Comparison of ENCODE assay signal across 32 mouse cellular contexts in genomic region chr11:45787408-45787807, GRCm38 (mm10).
"Had no signal": no experiment of that assay in that cellular context is flagged by ENCODE, and none has a peak within 500 bp of the region (broad histone marks: within the 10 kb centered on the region; RNA-seq: fewer than 3 reads in every experiment).

No protein-coding gene starts in this region.

- H3K4me3 ChIP-seq: limb, embryonic 10.5 days; limb, embryonic 12.5 days; limb, embryonic 13.5 days; limb, embryonic 15.5 days; liver, embryonic 12.5 days; liver, embryonic 13.5 days; liver, embryonic 15.5 days; lung, embryonic 15.5 days; megakaryocyte, embryonic 14.5 days; midbrain, embryonic 10.5 days; midbrain, embryonic 12.5 days; midbrain, embryonic 13.5 days; midbrain, embryonic 15.5 days; myocyte; neural tube, embryonic 12.5 days had no signal

- H3K27ac ChIP-seq: limb, embryonic 10.5 days; limb, embryonic 12.5 days; limb, embryonic 13.5 days; limb, embryonic 15.5 days; liver, embryonic 12.5 days; liver, embryonic 13.5 days; liver, embryonic 14.5 days; liver, embryonic 15.5 days; lung, embryonic 15.5 days; macrophage; midbrain, embryonic 10.5 days; midbrain, embryonic 12.5 days; midbrain, embryonic 13.5 days; midbrain, embryonic 15.5 days; neural tube, embryonic 12.5 days had no signal

- H3K36me3 ChIP-seq: limb, embryonic 10.5 days; limb, embryonic 12.5 days; limb, embryonic 13.5 days; limb, embryonic 15.5 days; liver, embryonic 12.5 days; liver, embryonic 13.5 days; liver, embryonic 15.5 days; lung, embryonic 15.5 days; midbrain, embryonic 10.5 days; midbrain, embryonic 12.5 days; midbrain, embryonic 13.5 days; midbrain, embryonic 15.5 days; neural tube, embryonic 12.5 days had no signal

- ATAC-seq: liver, embryonic 12.5 days; liver, postnatal 0 days; lung, postnatal 0 days; midbrain, embryonic 13.5 days; midbrain, embryonic 15.5 days; midbrain, embryonic 16.5 days had no signal

- H3K4me2 ChIP-seq: limb, embryonic 12.5 days; limb, embryonic 13.5 days; limb, embryonic 15.5 days; liver, embryonic 11.5 days; liver, embryonic 12.5 days; liver, embryonic 13.5 days; liver, embryonic 15.5 days; lung, embryonic 14.5 days; lung, embryonic 15.5 days; midbrain, embryonic 11.5 days; midbrain, embryonic 12.5 days; midbrain, embryonic 13.5 days; midbrain, embryonic 15.5 days; neural tube, embryonic 12.5 days had no signal

- H3K9me3 ChIP-seq: limb, embryonic 10.5 days; limb, embryonic 15.5 days; liver, embryonic 12.5 days; liver, embryonic 13.5 days; liver, embryonic 15.5 days; lung, embryonic 15.5 days; midbrain, embryonic 12.5 days; midbrain, embryonic 13.5 days; midbrain, embryonic 15.5 days had no signal

- DNase-seq: left cerebral cortex, postnatal 4 days; liver; liver, embryonic 13.5 days; liver, postnatal 0 days; lung, adult 18-20 months; lung, adult 2 months; lung, embryonic 14.5 days; lung, postnatal 10 days; lung, postnatal 14 days; lung, postnatal 36 days; lung, postnatal 4 days; midbrain, embryonic 14.5 days had no signal

- H3K4me1 ChIP-seq: limb, embryonic 10.5 days; limb, embryonic 12.5 days; limb, embryonic 13.5 days; midbrain, embryonic 15.5 days had no signal

- H3K27me3 ChIP-seq: limb, embryonic 12.5 days; limb, embryonic 13.5 days; limb, embryonic 15.5 days; liver, embryonic 12.5 days; liver, embryonic 13.5 days; liver, embryonic 15.5 days; lung, embryonic 15.5 days; megakaryocyte, embryonic 14.5 days; midbrain, embryonic 12.5 days; midbrain, embryonic 13.5 days; midbrain, embryonic 15.5 days; neural tube, embryonic 12.5 days had no signal

- H3K9ac ChIP-seq: limb, embryonic 12.5 days; limb, embryonic 13.5 days; limb, embryonic 15.5 days; liver, embryonic 12.5 days; liver, embryonic 13.5 days; liver, embryonic 14.5 days; liver, embryonic 15.5 days; liver, postnatal 0 days; lung, embryonic 14.5 days; lung, embryonic 15.5 days; midbrain, embryonic 12.5 days; midbrain, embryonic 13.5 days; midbrain, embryonic 15.5 days; neural tube, embryonic 12.5 days had no signal
